Comparison of ENCODE assay signal across 8 mouse cellular contexts in genomic region chr10:91181461-91182288, GRCm38 (mm10). TPM values are rescaled to one million over a fixed set of nuclear protein-coding genes. Genes with fewer than 3 reads are reported as not detected.
DNase-seq lines count a peak whose midpoint lies in the region; ATAC-seq and TF ChIP-seq lines count a peak whose summit lies in the region.

No protein-coding gene starts in this region.

- peaks cover 0 to 11% of the 10 kb centered on the region in 2 experiments; a peak in 2 of 4 replicates for H3K4me1 ChIP-seq in ES-E14 (ENCODE audit: control insufficient read depth in 2 of 2, insufficient read depth in 2 of 2, low read length in 2 of 2, poor library complexity in 1 of 2)
- peaks cover 15% of the 10 kb centered on the region for H3K4me1 ChIP-seq in forebrain, embryonic 16.5 days (replicated peaks; ENCODE audit: control insufficient read depth, insufficient read depth, low read length)
- H3K4me1 ChIP-seq in lung, embryonic 14.5 days (ENCODE audit: insufficient read depth) = no peaks in the 10 kb centered on the region
- H3K4me1 ChIP-seq in olfactory bulb, adult 2 months (ENCODE audit: control insufficient read depth, insufficient read depth, low read length) = peaks cover 5% of the 10 kb centered on the region
- peaks cover 20% of the 10 kb centered on the region for H3K4me1 ChIP-seq in thymus, adult 2 months (replicated peaks; ENCODE audit: control insufficient read depth, insufficient read depth, low read length)

- peak overlapping the region; percentile 63 to 91 for H3K4me3 ChIP-seq in ES-E14 (ENCODE audit: insufficient read depth in 1 of 2, low read depth in 1 of 2, low read length in 2 of 2, poor library complexity in 1 of 2, severe bottlenecking in 1 of 2)
- H3K4me3 ChIP-seq in forebrain, embryonic 16.5 days (replicated peaks; ENCODE audit: low read length) = peak overlapping the region; percentile 71
- peak overlapping the region; percentile 96 for H3K4me3 ChIP-seq in layer of hippocampus, adult 2 months
- H3K4me3 ChIP-seq in lung, embryonic 14.5 days (ENCODE audit: low read depth, low read length) = peak overlapping the region; percentile 46
- peak overlapping the region; percentile 46 for H3K4me3 ChIP-seq in olfactory bulb, adult 2 months (ENCODE audit: insufficient read depth, low read depth, low read length)
- H3K4me3 ChIP-seq in thymus, adult 2 months (ENCODE audit: control insufficient read depth, insufficient read depth, low read length) = peak overlapping the region; percentile 51

- peak overlapping the region; percentile 97 for H3K9ac ChIP-seq in ES-E14 (ENCODE audit: insufficient read depth, low read depth, low read length, poor library complexity, severe bottlenecking)
- H3K9ac ChIP-seq in forebrain, embryonic 16.5 days (replicated peaks; ENCODE audit: low read depth, low read length) = peak overlapping the region; percentile 76
- peak overlapping the region; percentile 57 for H3K9ac ChIP-seq in lung, embryonic 14.5 days

- no peaks in the 10 kb centered on the region for H3K27me3 ChIP-seq in forebrain, embryonic 16.5 days (replicated peaks; ENCODE audit: control insufficient read depth, insufficient read depth, low read length)
- no peaks in the 10 kb centered on the region for H3K27me3 ChIP-seq in lung, embryonic 14.5 days (ENCODE audit: insufficient read depth, low read length)
- H3K27me3 ChIP-seq in thymus, adult 2 months (ENCODE audit: control insufficient read depth, insufficient read depth, low read length) = no peaks in the 10 kb centered on the region

- peak overlapping the region; percentile 49 for H3K4me2 ChIP-seq in forebrain, embryonic 16.5 days (ENCODE audit: low read length)
- H3K4me2 ChIP-seq in lung, embryonic 14.5 days = peak overlapping the region; percentile 67

- no peaks in the 10 kb centered on the region for H3K36me3 ChIP-seq in ES-E14 (ENCODE audit: control insufficient read depth, insufficient read depth, low read length, poor library complexity, severe bottlenecking)
- H3K36me3 ChIP-seq in forebrain, embryonic 16.5 days (ENCODE audit: control insufficient read depth, insufficient read depth) = no peaks in the 10 kb centered on the region
- no peaks in the 10 kb centered on the region for H3K36me3 ChIP-seq in lung, embryonic 14.5 days (ENCODE audit: insufficient read depth)
- no peaks in the 10 kb centered on the region for H3K36me3 ChIP-seq in thymus, adult 2 months (ENCODE audit: control insufficient read depth, insufficient read depth, low read length)

- peak overlapping the region; percentile 99 for H3K27ac ChIP-seq in ES-E14 (ENCODE audit: insufficient read depth, low read depth, low read length, poor library complexity, severe bottlenecking)
- peak overlapping the region; percentile 99 for H3K27ac ChIP-seq in forebrain, embryonic 16.5 days (ENCODE audit: low read length)
- peak overlapping the region; percentile 99 for H3K27ac ChIP-seq in layer of hippocampus, adult 2 months
- peak overlapping the region; percentile 100 for H3K27ac ChIP-seq in lung, embryonic 14.5 days (ENCODE audit: low read depth)
- H3K27ac ChIP-seq in olfactory bulb, adult 2 months (ENCODE audit: insufficient read depth, low read depth, low read length) = peak overlapping the region; percentile 88
- H3K27ac ChIP-seq in thymus, adult 2 months (ENCODE audit: control insufficient read depth, insufficient read depth, low read length) = peak overlapping the region; percentile 88

- TF ChIP-seq CTCF in layer of hippocampus, adult 2 months (conservative IDR thresholded peaks at IDR 0.05) = no peak
- TF ChIP-seq CTCF in lung, embryonic 14.5 days (IDR thresholded peaks at IDR 0.05; ENCODE audit: low read depth) = peak; percentile 1; the same call in 1 of the 2 replicates
- no peak for TF ChIP-seq CTCF in olfactory bulb, adult 2 months (IDR thresholded peaks at IDR 0.05; ENCODE audit: insufficient read depth, low read depth, low read length)
- TF ChIP-seq CTCF in thymus, adult 2 months (IDR thresholded peaks at IDR 0.05; ENCODE audit: borderline replicate concordance, control insufficient read depth, extremely low read depth, insufficient read depth, low read length, poor library complexity) = peak; percentile 58; the same call in 1 of the 2 replicates

- in situ Hi-C loops in ES-E14 (cut with MboI; ENCODE audit: low sequenced_read_pairs in 2 of 2, unreplicated experiment in 2 of 2) = no loop called here

- peak; percentile 96 for DNase-seq in ES-E14 (ENCODE audit: low read depth, low spot score)
- DNase-seq in cerebellum, adult 11-12 months = peak; percentile 99
- DNase-seq in heart, postnatal 36 days = peak; percentile 100
- peak; percentile 96 to 100 for DNase-seq in layer of hippocampus, adult 2 months (ENCODE audit: low spot score in 2 of 2)
- peak; percentile 100 for DNase-seq in lung, embryonic 14.5 days
- peak; percentile 98 for DNase-seq in thymus, adult 2 months

- under 1% methylated on average over 64 of the region's 69 CpGs for WGBS in forebrain, embryonic 16.5 days
- under 1% methylated on average over 69 of the region's 69 CpGs for WGBS in lung, embryonic 14.5 days
- under 1% methylated on average over 69 of the region's 69 CpGs for WGBS in olfactory bulb, adult 2 months
- under 1% methylated on average over 69 of the region's 69 CpGs for WGBS in thymus, adult 2 months

- peak; percentile 72 for TF ChIP-seq POLR2A in olfactory bulb, adult 2 months (IDR thresholded peaks at IDR 0.05; ENCODE audit: insufficient read depth, low read depth, low read length)
- peak; percentile 93 for TF ChIP-seq POLR2A in thymus, adult 2 months (IDR thresholded peaks at IDR 0.05; ENCODE audit: control insufficient read depth, extremely low read depth, insufficient read depth, low read length, poor library complexity)

- no peaks in the 10 kb centered on the region for H3K9me3 ChIP-seq in ES-E14 (ENCODE audit: control insufficient read depth, insufficient read depth, low read depth, low read length)
- H3K9me3 ChIP-seq in forebrain, embryonic 16.5 days (ENCODE audit: control insufficient read depth, low read length) = no peaks in the 10 kb centered on the region
- no peaks in the 10 kb centered on the region for H3K9me3 ChIP-seq in lung, embryonic 14.5 days (ENCODE audit: low read depth, low read length)

- intact Hi-C loops in heart, postnatal 36 days (cut with DNase I) = loop anchor here (1.0 kb wide), 1 partner anchor 10 kb away; no protein-coding TSS in a partner anchor

- peak; percentile 90 for ATAC-seq in forebrain, embryonic 16.5 days
- peak; percentile 92 for ATAC-seq in lung, embryonic 14.5 days (ENCODE audit: insufficient read depth)

TF ChIP-seq in ES-E14, 5 proteins besides CTCF, POLR2A, EP300 and RAD21:
- TF ChIP-seq HCFC1 (IDR thresholded peaks at IDR 0.05; ENCODE audit: borderline replicate concordance, insufficient read depth, low read length) = peak; percentile 53; the same call in 1 of the 2 replicates
- TF ChIP-seq ZNF384 (IDR thresholded peaks at IDR 0.05; ENCODE audit: low read depth, low read length) = no peak
- peak; percentile 96 for TF ChIP-seq MAFK (IDR thresholded peaks at IDR 0.05; ENCODE audit: insufficient read depth, low read depth, low read length)
TF ChIP-seq in ES-E14: peak in this region for 2.

RNA-seq across cellular contexts. Expression of gene Tmpo, which starts 0.6 kb away (rescaled TPM):
- total RNA-seq in ES-E14 (2012; rRNA removed) = 176 and 189 TPM in 2 replicates
- 139 and 173 TPM in 2 replicates for polyA plus RNA-seq in forebrain, embryonic 16.5 days (2015; fragmentation: Nextera tagmentation; extraction: Ambion mirVana)
- 10 to 100 TPM; 37.8 to 46.3 TPM for total RNA-seq in heart, postnatal 36 days (2021)
- 10 to 100 TPM; 37.5 to 39.7 TPM for total RNA-seq in layer of hippocampus, adult 2 months (2021)
- polyA plus RNA-seq in lung, embryonic 14.5 days (2014; fragmentation: Nextera tagmentation; extraction: Ambion mirVana) = 317 and 337 TPM in 2 replicates
- 183 and 204 TPM in 2 replicates for polyA plus RNA-seq in olfactory bulb, adult 2 months (2012; ENCODE audit: insufficient read depth, insufficient read length, low replicate concordance, missing spikeins)
- 146 and 233 TPM in 2 replicates for polyA plus RNA-seq in thymus, adult 2 months (2012; rRNA removed)

RNA-seq across cellular contexts. Expression of gene Slc25a3, which starts 57.8 kb away (rescaled TPM):
- 328 and 481 TPM in 2 replicates for total RNA-seq in ES-E14 (2012; rRNA removed)
- 482 and 491 TPM in 2 replicates for polyA plus RNA-seq in forebrain, embryonic 16.5 days (2015; fragmentation: Nextera tagmentation; extraction: Ambion mirVana)
- total RNA-seq in heart, postnatal 36 days (2021) = 1,000 to 10,000 TPM; 2,503 to 2,587 TPM
- 100 to 1,000 TPM; 485 to 491 TPM for total RNA-seq in layer of hippocampus, adult 2 months (2021)
- 470 and 474 TPM in 2 replicates for polyA plus RNA-seq in lung, embryonic 14.5 days (2014; fragmentation: Nextera tagmentation; extraction: Ambion mirVana)
- polyA plus RNA-seq in olfactory bulb, adult 2 months (2012; ENCODE audit: insufficient read depth, insufficient read length, low replicate concordance, missing spikeins) = 264 TPM in 1 of 2 replicates, not detected in the other
- 257 and 307 TPM in 2 replicates for polyA plus RNA-seq in thymus, adult 2 months (2012; rRNA removed)

Comparison
In these comparisons a context has a peak if more than half of its experiments do, and no peak if none do; other contexts are left out.
1. Peak in every context shown above with its lines: DNase-seq, ATAC-seq, H3K4me3 ChIP-seq and H3K27ac ChIP-seq.
2. H3K4me3 ChIP-seq: peak in every context shown above with its lines; median percentile 96 in layer of hippocampus, adult 2 months; 77 in ES-E14; 71 in forebrain, embryonic 16.5 days; 51 in thymus, adult 2 months; 46 in lung, embryonic 14.5 days; 46 in olfactory bulb, adult 2 months.
3. CTCF ChIP-seq: peak in lung, embryonic 14.5 days (single experiment) and thymus, adult 2 months (single experiment); none in layer of hippocampus, adult 2 months (single experiment) and olfactory bulb, adult 2 months (single experiment).